Mouse (Mus musculus) megakaryocyte, embryonic 14.5 days (primary cell): ENCODE measurements around the gene Isg20l2.

Experiments
- FLI1 ChIP-seq: IDR thresholded peaks from 2 replicates; pipeline ENCODE4 v1.6.1; 2012; ENCODE audit warnings: low read length, inconsistent platforms, mixed read lengths
- GATA1 ChIP-seq: IDR thresholded peaks from 3 replicates; pipeline ENCODE4 v1.6.1; 2012; ENCODE audit warnings: mixed read lengths, low read length, inconsistent platforms, borderline replicate concordance

GRCm38 (mm10) chr3:87906981-87907857 is 22.9 kb upstream of the Isg20l2 start:
- TF ChIP-seq FLI1 (no peak), GATA1 (no peak)
